Mouse (Mus musculus): ENCODE data around the gene Foxn1.

DNA sequence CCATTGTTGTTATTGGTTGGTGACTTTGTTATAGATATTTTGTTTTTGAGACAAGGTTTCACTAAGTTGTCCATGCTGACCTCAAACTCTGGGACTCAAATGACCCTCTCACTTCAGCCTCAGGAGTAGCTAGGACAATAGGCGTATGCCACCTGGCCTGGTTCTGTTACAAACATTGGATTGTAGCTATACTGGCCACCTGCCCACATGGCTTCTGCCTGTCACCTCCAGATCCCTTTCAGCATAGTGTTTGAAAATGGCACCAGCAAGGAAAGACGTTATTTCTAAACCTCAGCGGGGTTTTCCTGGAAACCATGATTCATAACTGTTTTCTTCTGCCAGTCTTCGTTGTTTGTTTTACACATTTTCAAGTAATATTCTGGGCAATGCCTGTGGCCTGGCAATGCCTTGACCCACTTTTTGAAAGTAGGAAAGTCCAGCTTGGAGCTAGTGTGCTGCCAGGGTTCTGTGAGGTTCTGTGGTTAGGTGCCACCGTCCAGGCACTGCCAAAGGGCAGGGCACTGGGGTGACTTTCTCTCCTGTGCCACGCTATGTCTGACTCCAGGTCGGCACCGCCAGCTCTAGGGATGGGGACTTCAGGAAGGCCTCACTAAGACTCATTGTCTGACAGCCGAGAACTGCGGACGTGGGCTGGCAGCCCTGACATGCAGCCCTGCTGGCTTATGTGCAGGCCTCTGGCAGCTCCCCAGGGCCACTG lies 25.4 kb upstream of the Foxn1 start:
- TF ChIP-seq CTCF (IDR thresholded peaks at IDR 0.05; ENCODE audit: control insufficient read depth, insufficient read depth, low read length), result no peak
- no peak for TF ChIP-seq POLR2A (IDR thresholded peaks at IDR 0.05; ENCODE audit: borderline replicate concordance, control insufficient read depth, low read depth, low read length)

Data from bone marrow, adult 2 months (tissue).